Mouse (Mus musculus) forebrain, embryonic 16.5 days (tissue): ENCODE measurements around the gene Ica1. TPM values are rescaled to one million over a fixed set of nuclear protein-coding genes. Genes with fewer than 3 reads are reported as not detected.
A peak's percentile ranks its signal among the peaks of the same experiment; 100 is the strongest.

Experiments
- ATAC-seq: fragments of 200-750 bp; cut with Nextera tagmentation; 2 replicates; pipeline ENCODE4 v1.8.0; 2017; ENCODE audit warnings: mild to moderate bottlenecking, moderate library complexity
- H3K27ac ChIP-seq: fragments of 300-500 bp; sonication (generic); 2 replicates; pipeline ENCODE4 v1.5.1; 2014; ENCODE audit warnings: low read length, control low read depth
- H3K27me3 ChIP-seq: fragments of 300-500 bp; sonication (generic); replicated peaks from 2 replicates; pipeline ENCODE4 v1.6.1; 2014; ENCODE audit warnings: low read length; ENCODE audit not compliant: control insufficient read depth, insufficient read depth
- H3K36me3 ChIP-seq: fragments of 300-500 bp; sonication (generic); 2 replicates; pipeline ENCODE4 v1.6.1; 2014; ENCODE audit not compliant: control insufficient read depth, insufficient read depth
- H3K4me1 ChIP-seq: fragments of 300-500 bp; sonication (generic); replicated peaks from 2 replicates; pipeline ENCODE4 v1.6.1; 2014; ENCODE audit warnings: low read length; ENCODE audit not compliant: control insufficient read depth, insufficient read depth
- H3K4me2 ChIP-seq: fragments of 300-500 bp; sonication (generic); 2 replicates; pipeline ENCODE4 v1.6.1; 2014; ENCODE audit warnings: mild to moderate bottlenecking, low read length, control low read depth
- H3K4me3 ChIP-seq: fragments of 300-500 bp; sonication (generic); replicated peaks from 2 replicates; pipeline ENCODE4 v1.5.1; 2014; ENCODE audit warnings: mild to moderate bottlenecking, low read length, control low read depth
- H3K9ac ChIP-seq: fragments of 300-500 bp; sonication (generic); replicated peaks from 2 replicates; pipeline ENCODE4 v1.6.1; 2014; ENCODE audit warnings: low read depth, low read length, control low read depth
- H3K9me3 ChIP-seq: fragments of 300-500 bp; sonication (generic); 2 replicates; pipeline ENCODE4 v1.6.1; 2016; ENCODE audit warnings: low read length; ENCODE audit not compliant: control insufficient read depth
- WGBS: fragments of 180-500 bp; shearing (Covaris S2); extraction: QIAGEN DNeasy Blood & Tissue Kit; methylation state at CpG from one replicate; pipeline ENCODE4 v1.1.7; 2014; 5-methylcytosine and 5-hydroxymethylcytosine counted together
- polyA plus RNA-seq: library from polyadenylated mRNA; unstranded; fragments of >200 nt; fragmentation: Nextera tagmentation; extraction: Ambion mirVana; gene quantifications from 2 replicates; pipeline ENCODE4 v1.2.1, GENCODE M21; 2015

The Ica1 gene
- polyA plus RNA-seq, result 51.6 and 55.6 TPM in 2 replicates

DNA sequence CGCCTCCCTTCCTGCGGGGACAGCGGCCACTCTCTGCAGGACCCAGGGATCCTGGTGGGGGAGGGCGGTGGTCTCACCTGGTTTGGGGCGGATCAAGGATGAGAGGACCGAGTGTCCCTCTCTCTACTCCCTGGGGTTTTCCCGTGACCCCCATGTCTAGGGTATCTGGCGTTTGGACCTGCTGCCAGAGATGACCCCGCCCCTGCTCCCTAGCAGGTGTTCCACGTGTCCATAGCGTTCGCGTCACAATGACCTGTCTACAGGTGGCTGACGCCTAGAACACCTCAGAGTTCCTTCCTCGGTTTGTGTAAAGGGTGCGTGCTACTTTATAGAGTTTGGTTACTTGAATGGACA, at the start of gene Ica1:
Gene Ica1 (minus strand): TSS at position 193 of the 354 bp plus-strand sequence.
- WGBS, result 2% methylated on average over 15 of the region's 16 CpGs
- Histone ChIP-seq H3K4me2 (peak within 1 kb of the TSS; percentile 96), H3K4me1 (peaks cover 11% of the 10 kb centered on the region), H3K27ac (peak within 1 kb of the TSS; percentile 75), H3K9ac (peak within 1 kb of the TSS; percentile 92), H3K27me3 (peaks cover 10% of the 10 kb centered on the region), H3K36me3 (no peaks in the 10 kb centered on the region), H3K9me3 (no peaks in the 10 kb centered on the region), H3K4me3 (peak within 1 kb of the TSS; percentile 83)
- no peak; the same call in 1 of the 2 replicates for ATAC-seq

DNA sequence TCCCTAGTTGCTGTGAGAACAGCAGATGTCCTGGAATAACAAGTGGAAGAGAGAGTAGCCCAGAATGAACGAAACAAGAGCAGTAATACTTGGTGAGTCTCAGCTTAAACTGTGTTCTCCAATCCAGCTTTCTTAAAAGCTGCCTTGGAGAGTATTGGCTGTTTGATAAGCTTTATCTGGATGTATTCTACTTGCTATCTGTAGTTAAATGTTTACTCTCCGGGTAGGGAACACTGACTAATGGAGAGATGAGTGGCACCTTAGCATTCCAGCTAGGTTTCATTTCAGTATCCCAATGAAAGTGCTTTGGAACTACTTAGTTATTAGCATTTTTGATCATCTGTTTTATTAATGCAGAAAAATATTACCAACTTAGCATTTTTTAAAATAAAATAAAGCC, 41.6 kb upstream of the Ica1 start:
- WGBS, result 92% methylated on average over 2 of the region's 2 CpGs

DNA sequence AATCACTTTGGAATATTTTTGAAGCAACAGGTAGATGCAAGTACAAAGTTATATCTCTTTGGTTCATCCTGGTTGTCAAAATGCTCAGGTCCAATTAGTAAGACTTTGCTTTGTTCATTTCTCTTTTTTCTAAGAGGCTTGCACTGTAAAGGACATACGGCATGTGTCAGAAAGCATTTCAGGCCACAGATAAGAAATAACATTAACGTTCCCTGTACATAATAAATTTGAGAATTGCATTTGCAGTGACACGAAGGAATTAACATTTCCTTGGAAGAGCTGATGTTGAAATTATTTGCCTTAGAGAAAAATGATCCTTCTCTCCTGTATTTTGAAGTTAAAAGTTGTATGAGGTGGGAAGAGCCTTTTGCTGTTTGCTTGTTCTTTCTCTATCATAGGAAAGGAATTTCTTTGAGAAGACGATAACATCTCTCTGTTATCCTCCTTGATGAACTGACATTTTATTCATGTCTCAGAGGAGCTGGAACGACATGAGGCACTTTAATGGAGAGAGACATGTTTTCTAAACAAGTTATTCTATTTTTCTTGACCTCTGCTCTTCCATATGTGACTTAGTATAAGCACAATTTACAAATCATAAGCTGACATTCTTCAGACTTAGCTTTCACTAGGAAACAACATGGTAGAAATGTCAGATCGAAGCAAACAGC, 36.2 kb upstream of the Ica1 start:
- 81% methylated on average over 6 of the region's 6 CpGs for WGBS

More for the DNA sequence above, 41.6 kb upstream of the Ica1 start:
- no peaks in the 10 kb centered on the region for H3K27me3 ChIP-seq
- H3K36me3 ChIP-seq, result no peaks in the 10 kb centered on the region
- H3K4me3 ChIP-seq, result no peak overlapping the region
- ATAC-seq, result no peak
- H3K9me3 ChIP-seq, result no peaks in the 10 kb centered on the region
- H3K4me1 ChIP-seq, result no peaks in the 10 kb centered on the region
- H3K9ac ChIP-seq, result no peak overlapping the region
- H3K4me2 ChIP-seq, result no peak overlapping the region
- no peak overlapping the region for H3K27ac ChIP-seq

DNA sequence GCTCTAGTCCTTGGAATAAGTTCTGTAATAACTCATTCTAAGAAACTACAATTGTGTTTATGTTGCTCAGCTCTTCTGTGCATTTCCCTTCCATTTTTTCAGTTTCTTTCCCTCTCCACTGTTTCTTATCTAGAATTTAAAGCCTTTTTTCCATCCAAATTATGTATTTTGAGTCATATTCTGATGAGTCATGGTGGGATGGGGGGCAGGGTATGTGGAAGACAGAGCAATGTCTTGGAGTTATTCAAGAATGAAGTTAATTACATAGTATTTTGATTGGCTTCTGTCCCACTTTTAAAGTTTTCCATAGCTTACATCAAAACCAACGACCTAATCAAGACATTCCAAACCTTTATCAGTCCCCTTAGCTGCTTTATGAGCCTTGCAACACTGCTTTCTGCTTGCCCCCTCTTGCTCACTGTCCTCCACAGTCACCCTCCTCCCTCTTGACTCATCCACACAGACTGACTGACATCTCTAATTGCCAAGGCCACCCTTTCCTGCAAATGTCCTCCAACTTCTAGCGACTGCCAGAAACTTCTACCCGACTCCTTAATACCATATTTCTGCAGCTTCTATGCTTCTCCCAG, 24.4 kb upstream of the Ica1 start:
- Histone ChIP-seq H3K4me3 (no peak overlapping the region), H3K4me2 (no peak overlapping the region), H3K4me1 (no peaks in the 10 kb centered on the region), H3K9ac (no peak overlapping the region), H3K27me3 (no peaks in the 10 kb centered on the region), H3K27ac (no peak overlapping the region), H3K9me3 (no peaks in the 10 kb centered on the region), H3K36me3 (no peaks in the 10 kb centered on the region)
- WGBS, result 68% methylated on average over 3 of the region's 3 CpGs
- ATAC-seq, result no peak

More for the DNA sequence above, 36.2 kb upstream of the Ica1 start:
- H3K36me3 ChIP-seq, result no peaks in the 10 kb centered on the region
- no peaks in the 10 kb centered on the region for H3K27me3 ChIP-seq
- no peaks in the 10 kb centered on the region for H3K4me1 ChIP-seq
- no peaks in the 10 kb centered on the region for H3K9me3 ChIP-seq
- no peak overlapping the region for H3K4me2 ChIP-seq
- no peak overlapping the region for H3K9ac ChIP-seq
- H3K27ac ChIP-seq, result no peak overlapping the region
- ATAC-seq, result no peak
- H3K4me3 ChIP-seq, result no peak overlapping the region

DNA sequence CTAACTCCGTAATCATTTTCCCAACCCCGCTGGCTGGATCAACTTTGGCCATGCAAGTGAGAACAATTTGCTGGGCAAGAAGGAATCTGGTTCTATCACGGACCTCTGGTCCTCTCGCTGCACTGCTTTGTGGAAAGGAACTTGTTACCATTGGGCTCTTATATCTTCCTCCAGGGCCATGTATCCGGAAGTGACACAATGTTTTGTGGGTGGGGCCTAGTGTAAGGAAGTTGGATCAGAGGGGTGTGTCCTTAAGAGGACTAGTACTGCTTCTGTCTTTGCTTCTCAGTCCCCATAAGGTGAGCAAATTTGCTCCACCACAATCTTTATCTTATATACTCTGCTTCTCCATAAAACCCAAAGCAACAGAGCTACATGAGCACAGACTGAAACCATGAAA, 14.1 kb upstream of the Ica1 start:
- Histone ChIP-seq H3K27ac (no peak overlapping the region), H3K9me3 (no peaks in the 10 kb centered on the region), H3K36me3 (no peaks in the 10 kb centered on the region), H3K4me2 (no peak overlapping the region), H3K27me3 (no peaks in the 10 kb centered on the region), H3K4me1 (no peaks in the 10 kb centered on the region), H3K4me3 (no peak overlapping the region), H3K9ac (no peak overlapping the region)
- ATAC-seq, result no peak
- 90% methylated on average over 5 of the region's 5 CpGs for WGBS

DNA sequence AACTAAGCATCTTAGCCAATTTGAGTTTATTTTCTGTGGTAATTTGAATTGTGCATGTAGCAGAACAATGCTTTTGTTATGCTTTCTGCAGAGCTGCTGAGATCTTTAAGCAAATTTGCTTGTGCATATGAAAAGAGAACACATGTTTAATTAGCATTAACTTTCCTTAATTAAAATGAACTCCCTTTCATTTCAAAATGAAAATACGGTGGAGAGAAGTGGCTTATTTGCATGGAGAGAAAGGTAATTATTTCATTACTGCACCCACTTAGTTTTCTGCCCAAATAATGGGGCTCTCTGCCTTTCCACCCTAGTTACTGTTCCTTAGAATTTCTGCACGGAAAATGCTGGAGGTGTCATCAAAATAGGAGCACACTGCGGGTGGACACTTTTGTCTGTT, 13.5 kb upstream of the Ica1 start:
- no peaks in the 10 kb centered on the region for H3K9me3 ChIP-seq
- no peaks in the 10 kb centered on the region for H3K36me3 ChIP-seq
- H3K4me2 ChIP-seq, result no peak overlapping the region
- no peaks in the 10 kb centered on the region for H3K27me3 ChIP-seq
- 9% methylated on average over 3 of the region's 3 CpGs for WGBS
- peak; percentile 61; the same call in 1 of the 2 replicates for ATAC-seq
- H3K9ac ChIP-seq, result no peak overlapping the region
- no peaks in the 10 kb centered on the region for H3K4me1 ChIP-seq
- H3K27ac ChIP-seq, result no peak overlapping the region
- no peak overlapping the region for H3K4me3 ChIP-seq

DNA sequence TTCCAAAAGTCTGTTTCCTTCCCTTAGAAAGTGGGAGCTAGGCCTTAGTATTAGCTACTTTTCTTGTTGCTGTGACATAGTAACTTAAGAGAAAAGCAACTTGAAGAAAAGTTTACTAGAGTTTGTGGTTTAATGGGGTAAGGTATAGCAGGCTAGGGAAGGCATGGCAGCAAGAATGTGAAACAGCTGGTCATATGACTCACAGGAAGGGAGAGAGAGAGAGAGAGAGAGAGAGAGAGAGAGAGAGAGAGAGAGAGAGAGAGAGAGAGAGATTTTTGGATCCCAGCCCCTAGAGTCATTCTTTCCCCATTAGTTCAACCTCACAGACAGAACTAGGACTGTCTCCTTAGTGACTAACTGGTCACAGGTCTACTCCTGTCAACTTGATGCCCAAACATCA, 2.3 kb upstream of the Ica1 start:
- no peak overlapping the region for H3K4me3 ChIP-seq
- peaks cover 10% of the 10 kb centered on the region for H3K27me3 ChIP-seq
- H3K36me3 ChIP-seq, result no peaks in the 10 kb centered on the region
- no peak overlapping the region for H3K4me2 ChIP-seq
- H3K4me1 ChIP-seq, result peaks cover 11% of the 10 kb centered on the region
- no peak for ATAC-seq
- H3K9ac ChIP-seq, result no peak overlapping the region
- no peaks in the 10 kb centered on the region for H3K9me3 ChIP-seq
- H3K27ac ChIP-seq, result no peak overlapping the region

DNA sequence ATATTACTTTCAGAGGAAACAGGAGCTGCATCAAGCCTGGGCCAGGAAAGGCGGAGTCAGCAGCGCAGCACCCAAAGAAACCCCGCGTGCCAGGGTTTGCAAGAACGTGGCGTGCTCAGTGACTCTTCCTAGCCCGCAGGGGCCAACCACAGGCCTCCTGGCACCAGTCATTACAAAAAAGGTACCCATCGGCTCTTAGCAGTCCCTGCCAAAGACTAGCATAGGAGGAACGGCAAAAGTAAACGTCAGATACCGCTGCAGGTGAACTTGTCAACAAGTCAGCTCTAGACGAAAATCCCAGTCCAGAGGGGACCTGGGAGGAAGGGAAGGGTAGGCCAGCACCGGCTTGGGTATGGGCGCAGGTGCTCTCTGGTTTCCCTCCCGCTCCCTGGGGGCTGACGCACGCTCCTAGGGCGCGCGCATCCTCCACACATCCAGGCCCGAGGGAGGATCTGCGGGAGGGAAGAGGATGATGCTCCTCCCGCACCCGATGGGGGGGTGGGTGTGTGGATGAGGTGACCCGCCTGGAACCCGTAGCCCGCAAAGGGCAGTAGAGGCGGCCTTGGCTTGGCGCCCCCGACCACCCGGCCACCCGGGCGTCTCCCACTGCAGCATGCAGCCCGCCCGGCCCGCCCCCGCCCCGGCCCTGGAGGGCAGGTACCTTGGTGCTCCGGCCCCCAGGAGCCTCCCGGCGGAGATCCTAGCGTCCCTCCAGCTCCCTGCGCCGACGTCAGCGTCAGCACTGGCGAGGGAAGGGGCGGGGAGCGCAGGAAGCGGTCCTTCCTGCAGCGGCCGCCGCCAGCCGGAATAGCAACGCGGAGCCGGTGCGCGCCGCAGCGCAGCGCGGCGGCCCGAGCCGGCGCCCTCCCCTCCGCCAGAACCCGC, 635 bp downstream of the Ica1 start:
- ATAC-seq, result peak; percentile 96
- WGBS, result under 1% methylated on average over 58 of the region's 69 CpGs
- peak overlapping the region; percentile 75 for H3K27ac ChIP-seq

DNA sequence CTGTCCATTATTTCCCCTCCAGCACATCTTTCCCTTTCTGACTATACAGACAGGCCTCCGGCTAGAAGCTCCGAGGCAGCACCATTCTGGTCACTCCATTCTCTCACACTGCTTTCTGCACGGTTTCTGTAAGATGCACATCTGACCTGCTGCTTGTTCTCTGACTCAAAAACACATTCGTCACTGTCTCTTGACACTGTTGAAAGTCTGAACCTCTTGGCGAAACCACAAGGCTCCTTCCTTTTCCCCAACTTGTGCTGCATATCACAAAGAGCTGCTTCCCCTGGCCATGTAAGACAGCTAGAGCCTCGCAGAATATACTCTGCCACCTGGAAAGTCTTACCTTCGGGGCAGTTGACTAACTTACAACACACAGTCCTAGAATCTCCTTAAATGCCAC, 6.7 kb downstream of the Ica1 start:
- no peaks in the 10 kb centered on the region for H3K36me3 ChIP-seq
- 90% methylated on average over 7 of the region's 7 CpGs for WGBS
- H3K4me3 ChIP-seq, result no peak overlapping the region
- no peaks in the 10 kb centered on the region for H3K27me3 ChIP-seq
- H3K27ac ChIP-seq, result no peak overlapping the region
- no peaks in the 10 kb centered on the region for H3K9me3 ChIP-seq
- H3K9ac ChIP-seq, result no peak overlapping the region
- no peaks in the 10 kb centered on the region for H3K4me1 ChIP-seq
- ATAC-seq, result no peak
- no peak overlapping the region for H3K4me2 ChIP-seq

More for the DNA sequence above, 635 bp downstream of the Ica1 start:
- peak overlapping the region; percentile 92 for H3K9ac ChIP-seq
- peak overlapping the region; percentile 96 for H3K4me2 ChIP-seq
- H3K9me3 ChIP-seq, result no peaks in the 10 kb centered on the region
- peaks cover 10% of the 10 kb centered on the region for H3K27me3 ChIP-seq
- H3K4me3 ChIP-seq, result peak overlapping the region; percentile 83
- H3K4me1 ChIP-seq, result peaks cover 11% of the 10 kb centered on the region
- no peaks in the 10 kb centered on the region for H3K36me3 ChIP-seq
